Mouse (Mus musculus) heart, adult 18-20 months (tissue): ENCODE results near the gene Skida1. TPM values are rescaled to one million over a fixed set of nuclear protein-coding genes. Genes with fewer than 3 reads are reported as not detected.

Experiments used
- DNase-seq, 2 experiments: peaks; one replicate each; pipeline ENCODE4 v3.0.0; 2021 to 2022; ENCODE audit warnings: mixed read lengths in 1 of 2
- microRNA-seq, 2 experiments: library from miRNA; unstranded; fragments of <30 nt; microRNA quantifications; one replicate each; pipeline ENCODE4 v1.2.0; 2022
- total RNA-seq, 2 experiments: library from RNA; stranded (reverse); gene quantifications; 2 replicates each; pipeline ENCODE4 v1.2.3; 2021

Gene Skida1
- total RNA-seq, 2 experiments from 2014 or later: 2.0 to 2.2 TPM

GRCm38 (mm10) chr2:18022886-18023285 lies 26.0 kb downstream of the Skida1 start:
- no peak for DNase-seq

GRCm38 (mm10) chr2:18019122-18019521 lies 29.7 kb downstream of the Skida1 start:
- no peak for DNase-seq

- no peak for DNase-seq
Measured at GRCm38 (mm10) chr2:18017321-18017720, 31.5 kb downstream of the Skida1 start.

GRCm38 (mm10) chr2:18016639-18017038 lies 32.2 kb downstream of the Skida1 start:
- no peak for DNase-seq

GRCm38 (mm10) chr2:18015581-18015980 lies 33.3 kb downstream of the Skida1 start:
- DNase-seq: no peak

- DNase-seq: no peak
Measured at GRCm38 (mm10) chr2:18012866-18013265, 36.0 kb downstream of the Skida1 start.

- no peak for DNase-seq
Measured at GRCm38 (mm10) chr2:18011226-18011625, 37.6 kb downstream of the Skida1 start.

- no peak for DNase-seq
Measured at GRCm38 (mm10) chr2:18005137-18005536, 43.7 kb downstream of the Skida1 start.

GRCm38 (mm10) chr2:18004286-18004685 lies 44.6 kb downstream of the Skida1 start:
- no peak for DNase-seq

GRCm38 (mm10) chr2:18002306-18002705 lies 46.5 kb downstream of the Skida1 start:
- no peak for DNase-seq

GRCm38 (mm10) chr2:17996858-17997257 lies 52.0 kb downstream of the Skida1 start, which contains the start of gene H2al2a:
Gene H2al2a (minus strand): TSS chr2:17996958.
- DNase-seq: no peak

Small RNAs within 50 kb of the gene (microRNA-seq; reads per million reads assigned to microRNA genes)
- 0 to 2.2 reads per million in 2 experiments for gene Mir7655

Other genes starting within 250 kb of the Skida1 start
- gene H2al2a, start 52.1 kb downstream of the Skida1 start, total RNA-seq: not detected
- 1 to 10 TPM; 3.4 to 4.3 TPM for gene A930004D18Rik, start 11.3 kb downstream of the Skida1 start, total RNA-seq
- gene Mllt10, start 6.2 kb upstream of the Skida1 start, total RNA-seq: 10 to 100 TPM; 31.0 to 33.4 TPM